Mouse (Mus musculus): Measurements from ENCODE around the gene Cdcp1. TPM values are rescaled to one million over a fixed set of nuclear protein-coding genes. Genes with fewer than 3 reads are reported as not detected.

Gene Cdcp1
- polyA plus RNA-seq, 1 experiment, result not detected

- no peaks in the 10 kb centered on the region for H3K79me2 ChIP-seq (ENCODE audit: control insufficient read depth, insufficient read depth)
Measured at GRCm38 (mm10) chr9:123239651-123240050, 23.8 kb upstream of the Cdcp1 start.

GRCm38 (mm10) chr9:123238256-123239045 is 22.6 kb upstream of the Cdcp1 start:
- Histone ChIP-seq H3K79me2 (ENCODE audit: control insufficient read depth, insufficient read depth) (no peaks in the 10 kb centered on the region), H3K36me3 (ENCODE audit: control insufficient read depth, insufficient read depth) (no peaks in the 10 kb centered on the region), H3K79me3 (ENCODE audit: low read depth) (no peaks in the 10 kb centered on the region), H3K27me3 (ENCODE audit: control insufficient read depth, insufficient read depth, insufficient read length) (no peaks in the 10 kb centered on the region), H3ac (ENCODE audit: control insufficient read depth, insufficient read length, low read depth) (no peak overlapping the region), H3K4me3 (ENCODE audit: insufficient read depth, poor library complexity, severe bottlenecking) (no peak overlapping the region)
- TF ChIP-seq MAX (IDR thresholded peaks at IDR 0.05), result no peak
- TF ChIP-seq USF1 (IDR thresholded peaks at IDR 0.05; ENCODE audit: low read depth), result no peak
- TF ChIP-seq MYOD1 (IDR thresholded peaks at IDR 0.05; ENCODE audit: control insufficient read depth, insufficient read length, low read depth), result no peak
- no peak for TF ChIP-seq CTCF (IDR thresholded peaks at IDR 0.05; ENCODE audit: control insufficient read depth, insufficient read depth, insufficient read length)
- no peak for TF ChIP-seq FOSL1 (IDR thresholded peaks at IDR 0.05; ENCODE audit: insufficient read depth, low read length, poor library complexity, severe bottlenecking)
- no peak for TF ChIP-seq CEBPB (IDR thresholded peaks at IDR 0.05; ENCODE audit: low read depth)
- no peak for TF ChIP-seq MYOG (IDR thresholded peaks at IDR 0.05; ENCODE audit: control insufficient read depth, extremely low read depth, insufficient read length)

More at GRCm38 (mm10) chr9:123239651-123240050, 23.8 kb upstream of the Cdcp1 start:
- H3ac ChIP-seq (ENCODE audit: control insufficient read depth, insufficient read length, low read depth), result no peak overlapping the region
- no peaks in the 10 kb centered on the region for H3K36me3 ChIP-seq (ENCODE audit: control insufficient read depth, insufficient read depth)
- no peaks in the 10 kb centered on the region for H3K79me3 ChIP-seq (ENCODE audit: low read depth)
- no peaks in the 10 kb centered on the region for H3K27me3 ChIP-seq (ENCODE audit: control insufficient read depth, insufficient read depth, insufficient read length)
- no peak for TF ChIP-seq MYOG (IDR thresholded peaks at IDR 0.05; ENCODE audit: control insufficient read depth, extremely low read depth, insufficient read length)
- no peak for TF ChIP-seq FOSL1 (IDR thresholded peaks at IDR 0.05; ENCODE audit: insufficient read depth, low read length, poor library complexity, severe bottlenecking)
- no peak for TF ChIP-seq CEBPB (IDR thresholded peaks at IDR 0.05; ENCODE audit: low read depth)
- H3K4me3 ChIP-seq (ENCODE audit: insufficient read depth, poor library complexity, severe bottlenecking), result no peak overlapping the region

- no peaks in the 10 kb centered on the region for H3K79me3 ChIP-seq (ENCODE audit: low read depth)
- H3K36me3 ChIP-seq (ENCODE audit: control insufficient read depth, insufficient read depth), result no peaks in the 10 kb centered on the region
- no peak for TF ChIP-seq CEBPB (IDR thresholded peaks at IDR 0.05; ENCODE audit: low read depth)
- no peak for TF ChIP-seq MYOD1 (IDR thresholded peaks at IDR 0.05; ENCODE audit: control insufficient read depth, insufficient read length, low read depth)
- no peak for TF ChIP-seq USF1 (IDR thresholded peaks at IDR 0.05; ENCODE audit: low read depth)
- no peak for TF ChIP-seq MYOG (IDR thresholded peaks at IDR 0.05; ENCODE audit: control insufficient read depth, extremely low read depth, insufficient read length)
- TF ChIP-seq FOSL1 (IDR thresholded peaks at IDR 0.05; ENCODE audit: insufficient read depth, low read length, poor library complexity, severe bottlenecking), result no peak
- TF ChIP-seq MAX (IDR thresholded peaks at IDR 0.05), result no peak
- no peak for TF ChIP-seq CTCF (IDR thresholded peaks at IDR 0.05; ENCODE audit: control insufficient read depth, insufficient read depth, insufficient read length)
- no peaks in the 10 kb centered on the region for H3K27me3 ChIP-seq (ENCODE audit: control insufficient read depth, insufficient read depth, insufficient read length)
- no peak overlapping the region for H3K4me3 ChIP-seq (ENCODE audit: insufficient read depth, poor library complexity, severe bottlenecking)
- no peaks in the 10 kb centered on the region for H3K79me2 ChIP-seq (ENCODE audit: control insufficient read depth, insufficient read depth)
- H3ac ChIP-seq (ENCODE audit: control insufficient read depth, insufficient read length, low read depth), result no peak overlapping the region
Measured at GRCm38 (mm10) chr9:123237739-123238138, 21.9 kb upstream of the Cdcp1 start.

GRCm38 (mm10) chr9:123235621-123236020 is 19.8 kb upstream of the Cdcp1 start:
- Histone ChIP-seq H3ac (ENCODE audit: control insufficient read depth, insufficient read length, low read depth) (no peak overlapping the region), H3K27me3 (ENCODE audit: control insufficient read depth, insufficient read depth, insufficient read length) (no peaks in the 10 kb centered on the region), H3K4me3 (ENCODE audit: insufficient read depth, poor library complexity, severe bottlenecking) (no peak overlapping the region), H3K79me3 (ENCODE audit: low read depth) (no peaks in the 10 kb centered on the region), H3K36me3 (ENCODE audit: control insufficient read depth, insufficient read depth) (no peaks in the 10 kb centered on the region), H3K79me2 (ENCODE audit: control insufficient read depth, insufficient read depth) (no peaks in the 10 kb centered on the region)
- no peak for TF ChIP-seq CTCF (IDR thresholded peaks at IDR 0.05; ENCODE audit: control insufficient read depth, insufficient read depth, insufficient read length)
- no peak for TF ChIP-seq MYOD1 (IDR thresholded peaks at IDR 0.05; ENCODE audit: control insufficient read depth, insufficient read length, low read depth)
- TF ChIP-seq FOSL1 (IDR thresholded peaks at IDR 0.05; ENCODE audit: insufficient read depth, low read length, poor library complexity, severe bottlenecking), result no peak
- TF ChIP-seq CEBPB (IDR thresholded peaks at IDR 0.05; ENCODE audit: low read depth), result no peak
- no peak for TF ChIP-seq MYOG (IDR thresholded peaks at IDR 0.05; ENCODE audit: control insufficient read depth, extremely low read depth, insufficient read length)
- no peak for TF ChIP-seq USF1 (IDR thresholded peaks at IDR 0.05; ENCODE audit: low read depth)
- no peak for TF ChIP-seq MAX (IDR thresholded peaks at IDR 0.05)

- TF ChIP-seq FOSL1 (IDR thresholded peaks at IDR 0.05; ENCODE audit: insufficient read depth, low read length, poor library complexity, severe bottlenecking), result no peak
- no peak for TF ChIP-seq CEBPB (IDR thresholded peaks at IDR 0.05; ENCODE audit: low read depth)
- TF ChIP-seq MAX (IDR thresholded peaks at IDR 0.05), result no peak
- TF ChIP-seq MYOD1 (IDR thresholded peaks at IDR 0.05; ENCODE audit: control insufficient read depth, insufficient read length, low read depth), result no peak
- TF ChIP-seq MYOG (IDR thresholded peaks at IDR 0.05; ENCODE audit: control insufficient read depth, extremely low read depth, insufficient read length), result no peak
- TF ChIP-seq CTCF (IDR thresholded peaks at IDR 0.05; ENCODE audit: control insufficient read depth, insufficient read depth, insufficient read length), result no peak
- TF ChIP-seq USF1 (IDR thresholded peaks at IDR 0.05; ENCODE audit: low read depth), result no peak
- Histone ChIP-seq H3K4me3 (ENCODE audit: insufficient read depth, poor library complexity, severe bottlenecking) (no peak overlapping the region), H3K36me3 (ENCODE audit: control insufficient read depth, insufficient read depth) (no peaks in the 10 kb centered on the region)
Measured at GRCm38 (mm10) chr9:123229826-123230225, 14.0 kb upstream of the Cdcp1 start.

More at GRCm38 (mm10) chr9:123229826-123230225, 14.0 kb upstream of the Cdcp1 start:
- H3K79me3 ChIP-seq (ENCODE audit: low read depth), result no peaks in the 10 kb centered on the region
- H3K79me2 ChIP-seq (ENCODE audit: control insufficient read depth, insufficient read depth), result no peaks in the 10 kb centered on the region
- no peaks in the 10 kb centered on the region for H3K27me3 ChIP-seq (ENCODE audit: control insufficient read depth, insufficient read depth, insufficient read length)
- H3ac ChIP-seq (ENCODE audit: control insufficient read depth, insufficient read length, low read depth), result no peak overlapping the region

Data from C2C12 (cell line).